Mouse (Mus musculus): ENCODE measurements around the gene Ankrd27. TPM values are rescaled to one million over a fixed set of nuclear protein-coding genes. Genes with fewer than 3 reads are reported as not detected.
A peak's percentile ranks its signal among the peaks of the same experiment; 100 is the strongest.
"Not testable (repeated sequence)": the region's sequence is repeated elsewhere in the genome, so short reads cannot be mapped to it uniquely, and the experiment has no call there.

The Ankrd27 gene
- polyA plus RNA-seq, 1 experiment from 2014 or later, result 35.6 TPM

DNA sequence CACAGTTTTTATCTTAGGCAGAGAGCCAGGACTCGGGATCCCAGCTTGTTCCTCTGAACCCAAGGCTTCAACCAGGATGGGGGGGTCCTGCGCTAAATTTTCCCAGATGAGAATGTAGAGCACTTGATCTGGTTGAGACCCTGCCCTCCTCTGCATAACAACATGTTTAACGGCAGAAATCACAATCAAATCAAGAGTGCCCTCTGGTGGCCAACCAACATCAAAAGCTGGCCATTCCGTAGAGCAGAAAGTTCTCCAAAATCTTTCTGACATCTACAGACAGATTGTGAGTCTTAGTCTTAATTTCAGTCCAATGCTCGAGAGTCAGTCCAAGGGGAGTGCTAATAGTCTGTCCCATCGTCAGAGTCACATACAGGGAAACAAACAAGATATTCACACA lies 15.2 kb upstream of the Ankrd27 start:
- H3K9ac ChIP-seq (replicated peaks; ENCODE audit: low read depth, low read length); H3K4me2 ChIP-seq (replicated peaks; ENCODE audit: low read depth, low read length); H3K4me3 ChIP-seq (ENCODE audit: low read depth, low read length); H3K27me3 ChIP-seq (ENCODE audit: control insufficient read depth, insufficient read depth, low read length); H3K36me3 ChIP-seq (ENCODE audit: control insufficient read depth, insufficient read depth, low read length); H3K9me3 ChIP-seq (ENCODE audit: control insufficient read depth, low read depth, low read length); H3K4me1 ChIP-seq (ENCODE audit: control insufficient read depth, insufficient read depth, low read length); ATAC-seq (ENCODE audit: insufficient number of reproducible peaks, insufficient read depth, low FRiP score, low read depth); H3K27ac ChIP-seq (ENCODE audit: low read length): not testable (repeated sequence)
- WGBS, result 25% methylated on average over 6 of the region's 6 CpGs

DNA sequence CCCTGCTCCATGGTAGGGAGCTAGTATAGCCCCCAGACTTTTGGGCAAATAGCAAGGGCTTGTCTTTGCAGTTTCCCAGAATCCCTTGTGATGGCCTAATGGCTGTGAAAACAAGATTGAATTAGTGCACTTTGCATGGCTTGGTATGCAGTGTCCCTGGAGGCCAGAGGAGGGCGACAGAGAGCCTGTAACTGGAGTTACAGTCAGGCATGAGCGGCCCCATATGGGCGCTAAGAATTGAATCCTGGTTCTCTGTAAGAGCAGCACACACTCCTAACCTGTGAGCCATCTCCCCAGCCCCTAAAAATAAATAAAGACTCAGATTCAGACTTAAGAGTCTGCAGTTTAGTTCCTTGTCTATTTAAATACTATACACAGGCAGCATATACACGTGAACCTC lies 6.2 kb upstream of the Ankrd27 start:
- WGBS, result 46% methylated on average over 4 of the region's 4 CpGs
- Histone ChIP-seq H3K4me3 (ENCODE audit: low read depth, low read length) (no peak overlapping the region), H3K36me3 (ENCODE audit: control insufficient read depth, insufficient read depth, low read length) (no peaks in the 10 kb centered on the region), H3K9ac (replicated peaks; ENCODE audit: low read depth, low read length) (no peak overlapping the region), H3K4me1 (ENCODE audit: control insufficient read depth, insufficient read depth, low read length) (peaks cover 7% of the 10 kb centered on the region; the same call in 1 of the 2 replicates), H3K27ac (ENCODE audit: low read length) (no peak overlapping the region), H3K4me2 (replicated peaks; ENCODE audit: low read depth, low read length) (no peak overlapping the region), H3K9me3 (ENCODE audit: control insufficient read depth, low read depth, low read length) (no peaks in the 10 kb centered on the region), H3K27me3 (ENCODE audit: control insufficient read depth, insufficient read depth, low read length) (peaks cover 12% of the 10 kb centered on the region)
- no peak for ATAC-seq (ENCODE audit: insufficient number of reproducible peaks, insufficient read depth, low FRiP score, low read depth)

DNA sequence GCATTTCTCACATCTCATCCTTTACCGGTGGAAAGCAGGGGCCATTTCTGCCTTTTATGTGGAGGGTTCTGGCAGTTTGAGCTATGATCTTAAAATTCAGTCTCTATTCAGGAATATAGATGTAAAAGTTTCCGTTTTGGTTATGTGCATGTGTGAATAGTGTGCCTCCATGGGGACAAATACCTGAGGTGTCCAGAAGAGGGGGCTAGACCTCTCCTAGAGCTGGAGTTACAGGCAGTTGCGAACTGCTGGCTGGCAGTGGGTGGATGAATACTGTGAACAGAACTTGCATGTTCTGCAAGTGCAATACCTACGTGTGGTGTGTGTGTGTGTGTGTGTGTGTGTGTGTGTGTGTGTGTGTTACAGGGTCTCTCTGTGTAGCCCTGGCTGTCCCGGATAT lies 3.3 kb upstream of the Ankrd27 start:
- no peak for ATAC-seq (ENCODE audit: insufficient number of reproducible peaks, insufficient read depth, low FRiP score, low read depth)
- no peak overlapping the region for H3K9ac ChIP-seq (replicated peaks; ENCODE audit: low read depth, low read length)
- no peak overlapping the region for H3K27ac ChIP-seq (ENCODE audit: low read length)
- H3K27me3 ChIP-seq (ENCODE audit: control insufficient read depth, insufficient read depth, low read length), result peaks cover 12% of the 10 kb centered on the region
- H3K9me3 ChIP-seq (ENCODE audit: control insufficient read depth, low read depth, low read length), result no peaks in the 10 kb centered on the region
- no peaks in the 10 kb centered on the region for H3K36me3 ChIP-seq (ENCODE audit: control insufficient read depth, insufficient read depth, low read length)
- H3K4me1 ChIP-seq (ENCODE audit: control insufficient read depth, insufficient read depth, low read length), result peaks cover 17% of the 10 kb centered on the region; the same call in 1 of the 2 replicates
- H3K4me2 ChIP-seq (replicated peaks; ENCODE audit: low read depth, low read length), result no peak overlapping the region
- H3K4me3 ChIP-seq (ENCODE audit: low read depth, low read length), result no peak overlapping the region
- WGBS, result 67% methylated on average over 5 of the region's 5 CpGs

DNA sequence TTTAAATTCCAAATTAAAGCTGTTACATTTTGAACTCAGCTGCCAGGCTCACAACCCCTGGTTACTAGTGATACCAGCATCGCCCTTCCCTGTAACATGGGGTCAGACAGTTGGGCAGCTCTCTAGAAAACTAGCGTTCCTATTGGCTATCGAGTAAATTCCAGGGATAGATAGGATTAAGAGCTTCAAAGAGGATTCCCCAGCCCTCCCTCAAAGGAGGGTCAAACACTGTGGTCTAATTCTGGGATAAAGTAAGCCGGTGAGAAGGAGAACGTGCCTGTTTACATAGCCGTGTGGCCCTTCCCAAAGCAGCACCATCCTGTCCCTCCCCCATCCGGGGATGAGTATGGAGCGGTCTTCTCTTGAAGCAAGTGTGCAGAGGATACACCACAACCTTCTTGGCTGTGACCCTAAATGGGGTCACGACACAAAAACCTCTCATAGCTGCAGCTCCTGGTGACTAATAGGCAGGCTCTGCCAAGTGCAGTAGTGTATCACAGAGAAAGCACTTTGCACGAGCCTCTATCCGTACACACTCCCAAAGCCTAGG lies 2.5 kb upstream of the Ankrd27 start:
- 0 out of 2 replicates have a peak overlapping the region, but pooled peaks have one; percentile 91 for H3K4me3 ChIP-seq (ENCODE audit: low read depth, low read length)
- H3K4me1 ChIP-seq (ENCODE audit: control insufficient read depth, insufficient read depth, low read length), result peaks cover 20% of the 10 kb centered on the region
- H3K27me3 ChIP-seq (ENCODE audit: control insufficient read depth, insufficient read depth, low read length), result peaks cover 12% of the 10 kb centered on the region
- H3K4me2 ChIP-seq (replicated peaks; ENCODE audit: low read depth, low read length), result no peak overlapping the region; the same call in 1 of the 2 replicates
- H3K27ac ChIP-seq (ENCODE audit: low read length), result no peak overlapping the region
- H3K36me3 ChIP-seq (ENCODE audit: control insufficient read depth, insufficient read depth, low read length), result no peaks in the 10 kb centered on the region
- H3K9ac ChIP-seq (replicated peaks; ENCODE audit: low read depth, low read length), result no peak overlapping the region
- WGBS, result 10% methylated on average over 11 of the region's 11 CpGs
- no peak for ATAC-seq (ENCODE audit: insufficient number of reproducible peaks, insufficient read depth, low FRiP score, low read depth)
- no peaks in the 10 kb centered on the region for H3K9me3 ChIP-seq (ENCODE audit: control insufficient read depth, low read depth, low read length)

DNA sequence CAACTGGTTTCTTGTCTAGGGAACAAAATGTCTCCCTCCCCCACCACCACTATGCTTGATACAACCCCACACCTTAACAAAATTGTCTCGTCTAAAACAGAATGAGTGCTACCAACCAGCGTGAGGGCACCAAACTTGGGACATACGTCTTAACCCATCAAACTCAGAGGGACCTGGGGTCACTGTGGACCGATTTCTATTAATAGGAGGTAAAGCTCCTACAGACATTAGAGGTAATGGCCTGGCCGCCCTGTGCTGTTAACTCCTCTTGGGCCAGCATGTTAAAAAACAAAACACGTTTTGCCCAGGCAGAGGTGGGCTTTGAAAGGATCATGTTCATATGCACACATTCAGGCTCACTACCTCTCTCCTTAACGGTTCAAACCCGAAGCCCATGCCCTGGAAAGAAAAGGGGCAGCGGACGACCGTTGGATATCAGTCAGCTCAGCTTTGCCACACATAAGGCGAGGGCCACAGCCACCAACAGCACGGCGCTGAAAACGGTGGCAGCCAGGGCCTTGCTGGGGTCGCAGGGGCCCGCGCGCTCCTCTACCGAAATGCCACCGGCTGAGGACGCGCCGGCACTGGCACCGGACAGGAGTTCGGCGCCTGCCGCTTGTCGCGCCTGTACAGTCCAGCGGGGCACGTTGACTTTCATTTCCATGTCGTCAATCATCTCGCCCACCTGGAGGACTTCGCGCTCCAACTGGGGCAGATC lies 1.8 kb upstream of the Ankrd27 start:
- WGBS, result 4% methylated on average over 36 of the region's 36 CpGs
- H3K9ac ChIP-seq (replicated peaks; ENCODE audit: low read depth, low read length), result peak overlapping the region; percentile 28; the same call in 1 of the 2 replicates
- peaks cover 20% of the 10 kb centered on the region for H3K4me1 ChIP-seq (ENCODE audit: control insufficient read depth, insufficient read depth, low read length)
- H3K27ac ChIP-seq (ENCODE audit: low read length), result no peak overlapping the region
- no peaks in the 10 kb centered on the region for H3K9me3 ChIP-seq (ENCODE audit: control insufficient read depth, low read depth, low read length)
- no peaks in the 10 kb centered on the region for H3K36me3 ChIP-seq (ENCODE audit: control insufficient read depth, insufficient read depth, low read length)
- H3K4me2 ChIP-seq (replicated peaks; ENCODE audit: low read depth, low read length), result peak overlapping the region; percentile 100
- ATAC-seq (ENCODE audit: insufficient number of reproducible peaks, insufficient read depth, low FRiP score, low read depth), result no peak
- H3K4me3 ChIP-seq (ENCODE audit: low read depth, low read length), result peak overlapping the region; percentile 91
- H3K27me3 ChIP-seq (ENCODE audit: control insufficient read depth, insufficient read depth, low read length), result peaks cover 12% of the 10 kb centered on the region

DNA sequence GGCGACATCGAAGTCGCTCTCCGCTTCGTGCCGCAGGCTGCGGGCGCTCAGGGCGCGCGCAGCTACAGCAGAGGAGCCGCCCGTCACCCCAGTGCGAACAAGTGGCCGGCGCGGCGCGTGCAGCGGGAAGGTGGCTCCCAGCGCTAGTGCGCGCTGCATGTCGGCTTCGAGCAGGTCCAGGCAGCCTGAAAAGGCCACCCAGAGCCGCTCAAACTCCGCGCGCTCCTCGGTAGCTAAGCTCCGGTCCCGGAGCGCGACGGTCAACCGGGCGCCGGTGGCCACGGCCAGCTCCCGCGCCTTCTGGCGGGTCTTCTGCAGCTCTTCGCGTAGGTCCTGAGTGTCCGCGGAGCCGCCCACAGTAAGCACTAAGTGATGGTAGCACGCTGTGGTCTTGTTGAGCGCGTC lies 1.3 kb upstream of the Ankrd27 start:
- WGBS, result under 1% methylated on average over 49 of the region's 50 CpGs
- peak overlapping the region; percentile 91 for H3K4me3 ChIP-seq (ENCODE audit: low read depth, low read length)
- H3K4me2 ChIP-seq (replicated peaks; ENCODE audit: low read depth, low read length), result peak overlapping the region; percentile 100
- no peak overlapping the region for H3K27ac ChIP-seq (ENCODE audit: low read length)
- no peaks in the 10 kb centered on the region for H3K36me3 ChIP-seq (ENCODE audit: control insufficient read depth, insufficient read depth, low read length)
- peak overlapping the region; percentile 28; the same call in 1 of the 2 replicates for H3K9ac ChIP-seq (replicated peaks; ENCODE audit: low read depth, low read length)
- no peaks in the 10 kb centered on the region for H3K9me3 ChIP-seq (ENCODE audit: control insufficient read depth, low read depth, low read length)
- peaks cover 20% of the 10 kb centered on the region for H3K4me1 ChIP-seq (ENCODE audit: control insufficient read depth, insufficient read depth, low read length)
- no peak for ATAC-seq (ENCODE audit: insufficient number of reproducible peaks, insufficient read depth, low FRiP score, low read depth)
- peaks cover 12% of the 10 kb centered on the region for H3K27me3 ChIP-seq (ENCODE audit: control insufficient read depth, insufficient read depth, low read length)

DNA sequence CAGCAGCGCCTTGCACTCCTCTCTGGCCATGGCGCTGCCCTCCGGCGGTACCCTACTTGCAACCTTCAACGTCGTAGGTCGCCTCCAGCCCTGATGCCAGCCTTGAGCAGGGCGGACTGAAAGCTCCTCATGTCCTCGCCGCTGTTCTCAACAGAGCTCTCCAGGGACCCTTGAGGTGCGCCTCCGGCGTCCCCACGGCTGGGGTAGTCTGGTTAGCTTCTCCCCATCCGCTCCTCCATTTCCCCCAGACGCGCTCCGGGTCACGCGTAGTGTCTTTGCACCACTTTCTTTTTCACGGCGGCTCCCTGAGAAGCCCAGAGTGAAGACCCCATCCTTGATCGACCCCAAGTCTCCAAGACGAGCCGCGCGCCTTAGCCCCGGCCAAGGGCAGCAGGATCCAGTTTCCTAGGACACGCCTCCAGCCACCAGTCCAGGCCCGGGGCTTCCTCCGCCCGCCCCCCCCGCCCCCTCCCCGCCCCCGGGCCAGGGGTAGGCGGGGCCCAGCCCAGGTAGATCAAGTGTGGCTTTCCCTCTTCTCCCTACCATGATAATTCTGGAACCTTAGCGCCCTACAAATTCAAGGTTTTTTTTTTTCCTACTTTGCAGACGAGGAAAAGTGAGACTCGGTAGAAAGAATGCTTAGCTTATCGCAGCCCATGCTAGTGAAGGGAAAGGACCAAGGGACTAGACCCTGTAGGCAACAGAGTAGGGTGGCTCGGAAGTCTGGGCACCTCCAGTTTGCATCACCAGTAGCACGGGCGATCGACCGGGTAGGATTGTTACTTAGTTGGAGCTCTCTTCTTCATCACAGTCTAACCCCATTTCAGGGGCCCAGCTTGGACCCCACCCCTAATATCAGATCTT lies 621 bp upstream of the Ankrd27 start, which contains the start of gene Rgs9bp:
TSS of gene Rgs9bp (minus strand) at position 392 of the 864 bp plus-strand sequence.
- peaks cover 12% of the 10 kb centered on the region for H3K27me3 ChIP-seq (ENCODE audit: control insufficient read depth, insufficient read depth, low read length)
- H3K9me3 ChIP-seq (ENCODE audit: control insufficient read depth, low read depth, low read length), result no peaks in the 10 kb centered on the region
- ATAC-seq (ENCODE audit: insufficient number of reproducible peaks, insufficient read depth, low FRiP score, low read depth), result peak; percentile 80
- peaks cover 20% of the 10 kb centered on the region for H3K4me1 ChIP-seq (ENCODE audit: control insufficient read depth, insufficient read depth, low read length)
- peak within 1 kb of the TSS; percentile 33; the same call in 1 of the 2 replicates for H3K27ac ChIP-seq (ENCODE audit: low read length)
- no peaks in the 10 kb centered on the region for H3K36me3 ChIP-seq (ENCODE audit: control insufficient read depth, insufficient read depth, low read length)
- peak within 1 kb of the TSS; percentile 62 for H3K9ac ChIP-seq (replicated peaks; ENCODE audit: low read depth, low read length)
- H3K4me3 ChIP-seq (ENCODE audit: low read depth, low read length), result peak within 1 kb of the TSS; percentile 91
- under 1% methylated on average over 45 of the region's 45 CpGs for WGBS
- peak within 1 kb of the TSS; percentile 100 for H3K4me2 ChIP-seq (replicated peaks; ENCODE audit: low read depth, low read length)

DNA sequence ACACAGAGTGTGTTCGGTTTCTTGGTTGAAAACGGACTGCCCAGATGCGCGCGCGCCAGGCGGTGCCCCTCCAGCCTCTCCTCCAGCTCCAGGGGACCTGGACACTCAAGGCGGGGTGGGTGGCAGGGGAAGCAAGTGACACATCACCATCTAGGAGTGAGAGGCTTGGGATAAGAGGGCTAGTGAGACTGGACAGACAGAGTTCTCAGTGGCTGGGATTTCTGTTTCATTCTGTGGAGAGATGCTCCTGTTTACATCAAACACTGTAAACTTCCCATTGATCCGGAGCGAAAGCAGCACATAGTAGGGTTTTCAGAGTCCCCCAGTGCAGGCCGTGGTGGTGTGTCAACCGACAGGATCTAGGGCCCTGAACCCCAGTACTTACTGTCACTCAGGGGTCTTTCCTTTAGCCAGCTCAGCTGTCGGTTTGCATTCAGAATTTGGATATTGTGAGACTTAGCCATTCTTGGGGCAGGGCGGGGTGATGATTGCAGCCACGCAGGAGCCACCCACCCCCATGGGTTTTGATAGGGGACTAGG lies 932 bp downstream of the Ankrd27 start:
- Histone ChIP-seq H3K4me3 (ENCODE audit: low read depth, low read length) (peak overlapping the region; percentile 91), H3K9ac (replicated peaks; ENCODE audit: low read depth, low read length) (peak overlapping the region; percentile 62), H3K27me3 (ENCODE audit: control insufficient read depth, insufficient read depth, low read length) (peaks cover 12% of the 10 kb centered on the region), H3K4me2 (replicated peaks; ENCODE audit: low read depth, low read length) (peak overlapping the region; percentile 100), H3K9me3 (ENCODE audit: control insufficient read depth, low read depth, low read length) (no peaks in the 10 kb centered on the region), H3K36me3 (ENCODE audit: control insufficient read depth, insufficient read depth, low read length) (no peaks in the 10 kb centered on the region; the same call in 1 of the 2 replicates), H3K4me1 (ENCODE audit: control insufficient read depth, insufficient read depth, low read length) (peaks cover 20% of the 10 kb centered on the region), H3K27ac (ENCODE audit: low read length) (no peak overlapping the region; the same call in 1 of the 2 replicates)
- no peak for ATAC-seq (ENCODE audit: insufficient number of reproducible peaks, insufficient read depth, low FRiP score, low read depth)
- 21% methylated on average over 15 of the region's 15 CpGs for WGBS

All from stomach, embryonic 14.5 days (tissue).